Mouse (Mus musculus) gastrocnemius, adult 8-10 months (tissue): Measurements from ENCODE around the gene Mapk3. TPM values are rescaled to one million over a fixed set of nuclear protein-coding genes. Genes with fewer than 3 reads are reported as not detected.
A peak's percentile ranks its signal among the peaks of the same experiment; 100 is the strongest.
"Not testable (repeated sequence)": the region's sequence is repeated elsewhere in the genome, so short reads cannot be mapped to it uniquely, and the experiment has no call there.

ENCODE experiments used
- DNase-seq, 2 experiments: peaks; one replicate each; pipeline ENCODE4 v3.0.0; 2022; ENCODE audit warnings: low spot score in 2 of 2
- total RNA-seq, 4 experiments: library from RNA; stranded (reverse); gene quantifications; 2 replicates each; pipeline ENCODE4 v1.2.4; 2022

Gene Mapk3
- total RNA-seq = 10 to 100 TPM; 16.2 to 20.6 (median 18.6) TPM

DNA sequence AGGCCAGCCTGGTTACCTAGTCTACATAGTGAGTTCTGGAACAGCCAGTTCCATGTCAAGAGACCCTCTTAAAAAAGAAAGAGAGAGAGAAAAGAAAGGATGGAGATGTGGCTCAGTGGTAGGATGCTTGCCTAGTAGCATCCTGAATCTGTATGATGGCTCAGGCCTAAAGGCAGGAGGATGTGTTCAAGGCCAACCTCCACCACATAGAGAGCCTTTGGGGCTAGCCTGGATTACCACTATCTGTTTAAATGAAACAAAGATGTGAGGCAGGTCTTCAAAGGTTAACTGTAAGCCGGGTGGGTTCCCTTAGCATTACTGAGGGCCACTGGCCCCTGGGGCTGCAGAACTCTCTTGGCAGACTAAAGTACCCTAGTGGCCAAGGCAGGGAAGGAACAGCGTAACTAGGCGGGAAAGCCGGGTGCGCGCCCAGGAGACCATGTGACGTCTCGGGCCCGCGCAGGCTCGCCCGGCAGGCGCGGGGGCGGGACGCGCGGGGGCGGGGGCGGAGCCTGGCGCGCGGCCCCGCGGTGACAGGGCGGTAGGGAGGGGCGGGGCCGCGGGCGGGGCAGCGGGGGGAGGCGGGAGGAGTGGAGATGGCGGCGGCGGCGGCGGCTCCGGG, at the start of gene Mapk3:
TSS of gene Mapk3 (plus strand) at position 552 of the 622 bp plus-strand sequence.
- DNase-seq = peak; percentile 85 to 91

- DNase-seq = no peak
These were observed 49.1 kb upstream of the Mapk3 start for GRCm38 (mm10) chr7:126710266-126710665.

GRCm38 (mm10) chr7:126711910-126712309, 47.5 kb upstream of the Mapk3 start:
- no peak for DNase-seq

DNA sequence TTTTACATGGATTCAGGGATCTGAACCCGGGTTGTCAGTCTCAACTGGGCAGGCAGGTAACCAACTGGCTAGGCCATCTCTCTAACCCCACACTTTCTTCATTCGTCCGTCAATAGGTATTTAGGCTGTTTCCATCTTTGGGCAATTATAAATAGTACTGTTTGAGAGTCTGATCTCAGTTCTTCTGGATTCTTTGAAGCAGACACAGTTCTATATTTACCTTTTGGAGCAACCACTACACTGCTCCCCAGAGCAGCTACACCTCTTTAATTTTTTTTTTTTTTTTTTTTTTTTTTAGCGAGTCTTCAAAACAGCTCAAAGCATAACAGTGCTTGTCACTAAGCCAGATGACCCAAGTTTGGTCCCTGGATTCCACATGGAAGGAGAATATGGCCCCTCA, 43.7 kb upstream of the Mapk3 start:
- no peak for DNase-seq

GRCm38 (mm10) chr7:126717566-126717965, 41.8 kb upstream of the Mapk3 start:
- DNase-seq = no peak

GRCm38 (mm10) chr7:126718787-126719337, 40.5 kb upstream of the Mapk3 start:
- no peak for DNase-seq

DNA sequence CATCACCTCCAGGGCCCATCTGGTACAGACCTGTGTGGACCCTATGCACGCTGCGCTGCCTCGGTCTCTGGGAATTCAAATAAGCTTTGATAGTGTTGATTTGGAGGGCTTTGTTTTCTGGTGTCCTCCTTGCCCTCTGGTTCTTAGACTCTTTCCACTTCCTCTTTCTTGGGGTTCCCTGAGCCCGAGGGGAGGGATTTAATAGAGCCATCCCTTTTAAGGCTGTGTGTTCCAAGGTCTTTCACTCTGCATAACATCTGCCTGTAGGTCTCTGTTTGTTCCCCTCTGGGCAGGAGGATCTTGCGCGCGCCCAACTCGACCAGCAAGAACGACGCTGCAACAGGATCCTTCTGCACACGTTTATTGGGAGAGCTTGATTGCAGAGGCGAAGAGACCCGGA, 37.8 kb upstream of the Mapk3 start:
- DNase-seq = no peak

DNA sequence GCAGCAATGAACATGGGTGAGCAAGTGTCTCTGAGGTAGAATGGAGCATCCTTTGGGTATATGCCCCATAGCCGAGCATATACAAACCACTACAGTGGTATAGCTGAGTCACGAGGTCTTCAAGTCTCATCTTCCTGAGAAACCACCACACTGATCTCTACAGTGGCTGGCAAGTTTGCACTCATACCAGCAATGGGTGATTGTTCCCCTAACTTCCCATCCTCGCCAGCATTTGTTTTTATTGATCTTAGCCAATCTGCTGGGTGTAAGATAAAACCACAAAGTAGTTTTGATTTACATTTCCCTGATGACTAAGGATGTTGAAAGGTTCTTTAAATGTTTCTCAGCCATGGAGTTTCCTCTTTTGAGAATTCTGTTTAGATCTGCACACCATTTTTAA, 34.3 kb upstream of the Mapk3 start:
- no peak for DNase-seq

DNA sequence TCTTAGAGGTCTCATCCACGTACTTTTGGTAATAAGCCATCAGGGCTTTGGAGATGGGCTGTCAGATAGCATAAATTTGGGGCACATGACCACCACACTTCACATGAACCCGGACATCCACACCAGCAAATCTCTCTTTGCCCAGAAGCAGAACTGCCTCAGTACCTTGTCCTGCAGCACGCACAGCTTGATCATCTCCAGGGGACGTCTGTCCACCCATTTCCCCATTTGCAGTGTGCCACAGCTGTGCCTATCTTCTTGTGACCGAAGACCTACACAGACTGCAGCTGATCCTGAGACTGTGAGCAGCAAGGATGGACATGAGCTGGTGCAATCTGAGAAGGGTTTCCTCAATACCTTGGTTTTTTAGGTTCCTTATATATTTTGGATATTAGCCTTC, 33.7 kb upstream of the Mapk3 start:
- no peak for DNase-seq

- DNase-seq = not testable (repeated sequence)
These were observed 29.1 kb upstream of the Mapk3 start for GRCm38 (mm10) chr7:126730256-126730789.

- no peak for DNase-seq
These were observed 23.3 kb upstream of the Mapk3 start for GRCm38 (mm10) chr7:126736122-126736521.

DNA sequence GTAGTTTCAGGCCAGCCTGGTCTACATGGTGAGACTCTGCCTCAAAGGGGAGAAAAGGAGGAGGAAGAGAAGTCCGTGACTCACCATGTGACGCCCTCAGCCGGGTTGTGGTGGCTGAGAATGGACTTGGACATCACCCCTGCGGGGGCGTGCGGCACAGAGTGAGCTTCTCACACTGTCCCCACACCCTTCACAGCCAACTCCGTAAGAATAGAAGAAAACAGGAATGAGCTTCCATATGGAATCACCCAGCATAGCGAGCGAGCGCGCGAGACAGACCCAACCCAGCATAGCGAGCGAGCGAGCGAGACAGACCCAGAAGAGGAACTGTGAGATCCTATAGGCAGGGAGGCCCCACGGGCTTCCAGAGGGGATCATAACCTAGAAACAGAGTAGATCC, 19.9 kb upstream of the Mapk3 start:
- no peak for DNase-seq

- DNase-seq = no peak
These were observed 19.2 kb upstream of the Mapk3 start for GRCm38 (mm10) chr7:126740132-126740735.

GRCm38 (mm10) chr7:126740977-126741376, 18.4 kb upstream of the Mapk3 start:
- DNase-seq = no peak

GRCm38 (mm10) chr7:126741452-126741851, 17.9 kb upstream of the Mapk3 start:
- no peak for DNase-seq

DNA sequence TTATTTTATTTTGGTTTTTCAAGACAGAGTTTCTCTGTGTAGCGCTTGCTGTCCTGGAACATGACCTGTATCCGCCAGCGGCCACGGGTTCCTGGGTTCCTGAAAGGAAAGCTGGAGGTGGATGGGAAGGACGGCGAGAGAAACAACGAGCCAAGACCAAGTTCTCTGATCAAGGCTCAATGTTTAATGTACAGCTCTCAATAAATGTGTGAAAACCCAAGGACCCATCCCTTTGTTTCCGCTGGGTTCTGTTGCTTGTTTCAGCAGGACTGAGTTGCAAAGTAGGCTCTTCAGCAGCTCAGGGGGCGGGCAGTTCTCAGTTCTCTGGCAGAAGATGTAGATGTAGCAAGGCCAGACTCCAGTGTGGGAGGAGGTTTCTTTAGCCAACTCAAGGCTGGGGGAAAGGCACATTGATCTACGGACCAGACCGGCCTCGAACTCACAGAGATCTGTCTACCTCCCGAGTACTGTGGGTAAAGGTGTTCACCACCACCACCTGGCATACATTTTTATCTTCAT, 17.4 kb upstream of the Mapk3 start:
- no peak for DNase-seq

- no peak for DNase-seq
These were observed 13.3 kb upstream of the Mapk3 start for GRCm38 (mm10) chr7:126746066-126746465.

- DNase-seq = no peak
These were observed 12.6 kb upstream of the Mapk3 start for GRCm38 (mm10) chr7:126746798-126747197.

- no peak for DNase-seq
These were observed 10.6 kb upstream of the Mapk3 start for GRCm38 (mm10) chr7:126748824-126749223.

- DNase-seq = no peak
These were observed 9.6 kb upstream of the Mapk3 start for GRCm38 (mm10) chr7:126749582-126750343.

DNA sequence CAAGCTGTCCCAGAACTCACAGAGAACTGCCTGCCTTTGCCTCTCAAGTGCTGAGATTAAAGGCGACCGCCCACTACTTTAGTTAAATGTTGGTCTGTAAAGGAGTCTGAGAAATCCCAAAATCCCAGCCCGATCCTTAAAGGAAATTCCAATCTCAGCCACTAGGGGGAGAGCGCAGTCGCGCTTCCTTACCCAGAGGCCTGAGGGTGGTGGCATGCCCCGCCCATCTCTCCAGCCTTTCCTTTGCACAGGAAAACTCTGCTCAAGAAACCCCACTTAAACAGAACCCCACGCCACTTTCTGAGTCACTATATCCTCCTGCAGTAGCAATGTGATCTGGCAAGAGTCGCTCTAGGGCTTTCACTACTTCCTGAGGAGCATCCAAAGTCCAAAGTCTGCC, 4.5 kb upstream of the Mapk3 start:
- DNase-seq = peak; percentile 67 to 74

GRCm38 (mm10) chr7:126758539-126758938, 862 bp upstream of the Mapk3 start:
- DNase-seq = no peak
